Mouse (Mus musculus) neural tube, embryonic 11.5 days (tissue): ENCODE data around the gene Dok4. TPM values are rescaled to one million over a fixed set of nuclear protein-coding genes. Genes with fewer than 3 reads are reported as not detected.
"Not testable (repeated sequence)": the region's sequence is repeated elsewhere in the genome, so short reads cannot be mapped to it uniquely, and the experiment has no call there.

Experiments used
- ATAC-seq: fragments of 200-750 bp; cut with Nextera tagmentation; 2 replicates; pipeline ENCODE4 v1.8.0; 2017; ENCODE audit warnings: moderate number of reproducible peaks, mild to moderate bottlenecking, moderate TSS enrichment, moderate library complexity; ENCODE audit not compliant: insufficient read depth, low FRiP score, low TSS enrichment
- DNase-seq: peaks from one replicate; pipeline ENCODE4 v3.0.0-alpha.2; 2015; ENCODE audit warnings: low spot score
- H3K27ac ChIP-seq: fragments of 300-500 bp; sonication (generic); 2 replicates; pipeline ENCODE4 v1.5.1; 2014; ENCODE audit warnings: low read depth, mild to moderate bottlenecking, low read length
- H3K27me3 ChIP-seq: fragments of 300-500 bp; sonication (generic); 2 replicates; pipeline ENCODE4 v1.6.1; 2014; ENCODE audit warnings: mild to moderate bottlenecking, low read length, mixed read lengths; ENCODE audit not compliant: control insufficient read depth, insufficient read depth
- H3K36me3 ChIP-seq: fragments of 300-500 bp; sonication (generic); 2 replicates; pipeline ENCODE4 v1.6.1; 2014; ENCODE audit warnings: mild to moderate bottlenecking, low read length, moderate library complexity, mixed read lengths; ENCODE audit not compliant: control insufficient read depth, insufficient read depth
- H3K4me1 ChIP-seq: fragments of 300-500 bp; sonication (generic); 2 replicates; pipeline ENCODE4 v1.6.1; 2014; ENCODE audit warnings: low read length, mixed read lengths; ENCODE audit not compliant: control insufficient read depth, insufficient read depth
- H3K4me2 ChIP-seq: fragments of 300-500 bp; sonication (generic); 2 replicates; pipeline ENCODE4 v1.6.1; 2014; ENCODE audit warnings: low read depth, mild to moderate bottlenecking, moderate library complexity
- H3K4me3 ChIP-seq: fragments of 300-500 bp; sonication (generic); 2 replicates; pipeline ENCODE4 v1.5.1; 2014; ENCODE audit warnings: low read depth, low read length
- H3K9ac ChIP-seq: fragments of 300-500 bp; sonication (generic); 2 replicates; pipeline ENCODE4 v1.6.1; 2014; ENCODE audit warnings: mild to moderate bottlenecking, low read length
- H3K9me3 ChIP-seq: fragments of 300-500 bp; sonication (generic); 2 replicates; pipeline ENCODE4 v1.6.1; 2016; ENCODE audit warnings: low read length; ENCODE audit not compliant: control insufficient read depth
- WGBS: fragments of 180-500 bp; shearing (Covaris S2); extraction: QIAGEN DNeasy Blood & Tissue Kit; methylation state at CpG from one replicate; pipeline ENCODE4 v1.1.7; 2014; 5-methylcytosine and 5-hydroxymethylcytosine counted together
- polyA plus RNA-seq: library from polyadenylated mRNA; unstranded; fragments of >200 nt; fragmentation: Nextera tagmentation; extraction: Ambion mirVana; gene quantifications from 2 replicates; pipeline ENCODE4 v1.2.1, GENCODE M21; 2014

The Dok4 gene
- polyA plus RNA-seq, 1 experiment from 2014 or later: 18.5 TPM

DNA sequence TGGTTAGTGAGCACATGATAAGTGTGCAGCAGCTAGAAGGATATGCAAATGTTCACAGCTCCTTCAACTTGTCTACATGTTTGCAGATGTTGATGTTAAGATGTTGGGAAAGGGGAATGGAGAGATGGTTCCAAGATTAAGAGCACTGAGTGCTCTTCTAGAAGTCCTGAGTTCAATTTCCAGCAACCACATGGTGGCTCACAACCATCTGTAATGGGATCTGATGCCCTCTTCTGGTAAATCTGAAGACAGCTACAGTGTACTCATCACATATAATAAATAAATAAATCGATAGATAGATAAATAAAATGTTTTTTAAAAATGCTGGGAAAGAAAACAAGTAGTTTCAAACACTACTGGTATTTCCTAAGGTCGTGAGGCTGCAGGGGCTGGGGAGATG lies 34.9 kb downstream of the Dok4 start:
- no peaks in the 10 kb centered on the region for H3K27me3 ChIP-seq
- H3K9ac ChIP-seq: no peak overlapping the region
- DNase-seq (no peak), ATAC-seq (no peak)
- no peak overlapping the region for H3K27ac ChIP-seq
- H3K4me3 ChIP-seq: no peak overlapping the region
- peaks cover 5% of the 10 kb centered on the region; the same call in 1 of the 2 replicates for H3K36me3 ChIP-seq
- H3K9me3 ChIP-seq: no peaks in the 10 kb centered on the region
- WGBS: 58% methylated on average over 2 of the region's 2 CpGs
- H3K4me1 ChIP-seq: peaks cover 14% of the 10 kb centered on the region
- no peak overlapping the region for H3K4me2 ChIP-seq

DNA sequence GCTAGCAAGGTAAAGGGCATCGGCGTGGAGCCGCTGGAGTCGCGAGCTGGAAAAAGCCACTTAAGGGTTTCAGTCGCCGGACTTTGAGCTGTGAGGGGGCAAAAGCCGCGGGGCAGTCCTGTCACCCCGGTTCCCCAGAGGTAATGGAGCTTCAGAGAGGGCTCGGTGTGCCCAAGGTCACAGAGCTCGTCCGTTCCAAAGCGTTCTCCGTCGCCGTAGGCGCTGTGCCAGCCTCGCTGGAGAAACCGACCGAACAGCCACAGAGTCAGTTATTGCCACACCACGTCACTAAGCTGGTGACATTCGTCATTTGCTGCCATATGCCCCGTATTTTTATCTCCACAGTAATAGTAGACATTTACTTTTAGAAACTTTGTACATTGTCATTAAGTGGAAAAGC lies 37.5 kb downstream of the Dok4 start:
- no peaks in the 10 kb centered on the region for H3K36me3 ChIP-seq
- peaks cover 14% of the 10 kb centered on the region for H3K4me1 ChIP-seq
- no peaks in the 10 kb centered on the region for H3K9me3 ChIP-seq
- WGBS: 0% methylated on average over 24 of the region's 24 CpGs
- no peak for DNase-seq
- no peaks in the 10 kb centered on the region for H3K27me3 ChIP-seq
- H3K4me2 ChIP-seq: peak overlapping the region; percentile 82
- peak overlapping the region; percentile 92 for H3K9ac ChIP-seq
- peak overlapping the region; percentile 92 for H3K4me3 ChIP-seq
- ATAC-seq: peak; percentile 53
- H3K27ac ChIP-seq: peak overlapping the region; percentile 84

DNA sequence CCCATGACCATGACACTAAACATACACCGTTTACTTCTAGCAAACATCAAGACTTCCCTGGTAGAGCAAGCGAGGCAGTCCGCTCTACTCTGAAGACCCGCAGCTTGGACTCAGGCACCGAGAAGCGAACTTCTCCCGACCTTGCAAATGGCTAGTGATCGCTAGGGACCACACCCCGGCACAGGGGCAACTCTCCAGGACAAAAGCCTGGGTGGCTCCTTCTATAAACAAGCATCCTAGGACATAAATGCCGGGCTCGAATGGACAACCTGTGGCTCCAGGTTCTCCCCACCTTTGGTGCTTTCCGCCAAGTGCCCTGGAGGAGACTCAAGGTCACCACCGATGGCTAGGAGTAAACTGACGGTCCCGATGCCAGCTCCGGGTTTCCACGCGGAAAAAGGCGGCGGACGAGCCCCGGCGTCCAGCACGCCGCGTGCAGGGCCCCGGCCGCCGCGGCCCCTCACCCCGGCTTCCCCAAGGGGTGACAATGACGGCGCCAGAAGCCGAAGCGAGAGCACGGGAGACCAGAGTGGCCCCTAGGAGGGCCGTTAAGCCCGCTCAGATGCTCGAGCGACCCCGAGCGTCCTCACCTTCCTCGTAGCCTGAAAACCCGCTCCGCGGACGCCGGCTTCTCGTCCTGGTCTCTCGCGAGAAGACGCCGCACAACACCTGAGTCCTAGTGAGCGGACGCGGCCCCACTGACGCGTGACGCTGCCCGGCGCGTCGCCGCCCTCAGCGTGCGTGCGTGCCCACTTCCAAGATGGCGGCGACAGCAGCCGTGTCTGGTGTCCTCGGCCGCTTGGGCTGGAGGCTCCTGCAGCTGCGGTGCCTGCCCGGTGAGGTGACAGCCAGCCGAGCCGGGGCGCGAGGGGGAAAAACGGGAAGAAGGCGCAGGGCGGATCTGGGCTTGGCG lies 38.2 kb downstream of the Dok4 start, which contains the start of the genes Coq9 and Ciapin1:
TSS of gene Coq9 (plus strand) at position 660 of the 913 bp plus-strand sequence.
TSS of gene Ciapin1 (minus strand) at position 697 of the 913 bp plus-strand sequence.
- Histone ChIP-seq H3K36me3 (no peaks in the 10 kb centered on the region), H3K4me3 (peak within 1 kb of the TSS; percentile 92), H3K9ac (peak within 1 kb of the TSS; percentile 92), H3K27me3 (no peaks in the 10 kb centered on the region), H3K27ac (peak within 1 kb of the TSS; percentile 84), H3K4me1 (peaks cover 14% of the 10 kb centered on the region), H3K4me2 (peak within 1 kb of the TSS; percentile 82), H3K9me3 (no peaks in the 10 kb centered on the region)
- peak; percentile 97 for ATAC-seq
- under 1% methylated on average over 82 of the region's 82 CpGs for WGBS
- DNase-seq: peak; percentile 98

DNA sequence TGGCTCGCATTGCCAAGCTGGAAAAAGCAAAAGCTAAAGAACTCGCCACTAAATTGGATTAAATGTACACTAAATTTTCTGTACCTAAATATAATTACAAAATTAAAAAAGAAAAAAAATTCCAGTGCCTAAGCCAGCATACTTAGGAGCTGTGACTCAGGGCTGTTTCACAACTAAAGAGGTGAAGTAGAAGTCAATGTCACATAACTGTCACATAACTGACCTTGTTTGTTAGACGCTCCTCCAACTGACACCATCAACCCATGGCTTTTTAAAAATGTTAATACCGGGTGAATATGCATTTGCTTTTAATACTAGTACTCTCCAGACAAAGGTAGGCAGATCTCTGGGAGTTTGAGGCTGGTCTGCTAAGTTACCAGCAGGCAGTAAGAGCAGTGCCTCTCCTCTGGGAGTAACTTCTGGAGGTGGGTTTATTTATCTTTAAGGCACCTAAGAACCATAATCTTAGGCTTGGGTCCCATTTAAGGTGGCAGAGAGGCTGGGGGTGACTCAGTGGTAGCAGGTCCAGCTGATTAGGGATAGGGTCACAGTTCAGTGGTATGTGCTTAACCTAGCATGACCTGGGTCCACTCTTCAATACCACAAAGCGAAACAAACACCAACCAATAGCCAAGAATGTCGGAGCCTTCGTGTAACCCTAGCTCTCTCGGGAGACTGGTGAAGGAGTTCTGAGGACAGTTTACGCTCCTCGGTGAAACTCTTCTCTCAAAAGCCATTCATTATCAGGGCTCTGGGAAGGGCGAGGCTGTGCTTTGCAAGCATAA lies 39.5 kb downstream of the Dok4 start:
- Histone ChIP-seq H3K9me3 (no peaks in the 10 kb centered on the region), H3K36me3 (peaks cover 1% of the 10 kb centered on the region), H3K9ac (peak overlapping the region; percentile 92; the same call in 1 of the 2 replicates), H3K4me3 (peak overlapping the region; percentile 92; the same call in 1 of the 2 replicates), H3K4me1 (peaks cover 14% of the 10 kb centered on the region), H3K4me2 (peak overlapping the region; percentile 82), H3K27ac (no peak overlapping the region), H3K27me3 (no peaks in the 10 kb centered on the region)
- no peak for ATAC-seq
- DNase-seq: no peak
- WGBS: 76% methylated on average over 11 of the region's 11 CpGs

DNA sequence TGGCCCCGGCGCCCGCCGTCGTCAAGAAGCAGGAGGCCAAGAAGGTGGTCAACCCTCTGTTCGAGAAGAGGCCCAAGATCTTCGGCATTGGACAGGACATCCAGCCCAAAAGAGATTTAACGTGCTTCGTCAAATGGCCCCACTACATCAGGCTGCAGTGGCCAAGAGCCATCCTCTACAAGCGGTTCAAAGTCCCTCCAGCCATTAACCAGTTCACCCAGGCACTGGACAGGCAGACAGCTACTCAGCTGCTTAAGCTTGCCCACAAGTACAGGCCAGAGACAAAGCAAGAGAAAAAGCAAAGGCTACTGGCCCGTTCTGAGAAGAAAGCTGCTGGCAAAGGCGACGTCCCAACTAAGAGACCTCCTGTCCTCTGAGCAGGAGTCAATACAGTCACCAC lies 40.4 kb downstream of the Dok4 start:
- not testable (repeated sequence) for H3K9ac ChIP-seq, H3K4me3 ChIP-seq, H3K27me3 ChIP-seq, H3K36me3 ChIP-seq, H3K9me3 ChIP-seq, H3K27ac ChIP-seq, DNase-seq, ATAC-seq, H3K4me2 ChIP-seq
- peaks cover 14% of the 10 kb centered on the region for H3K4me1 ChIP-seq
- 96% methylated on average over 13 of the region's 13 CpGs for WGBS

DNA sequence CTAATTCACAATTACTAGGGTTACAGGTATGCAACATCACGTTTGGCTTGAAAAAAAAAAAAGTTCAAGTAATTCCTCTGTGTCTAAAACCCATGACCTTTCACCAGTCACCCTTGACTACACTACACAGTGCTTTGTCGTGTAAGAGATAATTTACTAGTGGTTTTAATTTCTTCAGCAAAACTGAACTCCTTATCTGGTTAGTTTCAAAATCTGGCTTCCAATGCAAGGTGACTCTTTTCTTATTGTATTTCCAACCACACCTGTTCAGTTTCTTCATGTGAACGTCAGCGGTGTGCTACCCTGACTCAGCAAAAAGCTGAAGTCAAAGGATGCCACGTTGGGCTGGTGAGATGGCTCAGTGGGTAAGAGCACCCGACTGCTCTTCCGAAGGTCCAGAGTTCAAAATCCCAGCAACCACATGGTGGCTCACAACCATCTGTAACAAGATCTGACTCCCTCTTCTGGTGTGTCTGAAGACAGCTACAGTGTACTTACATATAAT lies 42.2 kb downstream of the Dok4 start:
- peaks cover 12% of the 10 kb centered on the region for H3K4me1 ChIP-seq
- not testable (repeated sequence) for H3K4me2 ChIP-seq, H3K27ac ChIP-seq, H3K9me3 ChIP-seq, H3K27me3 ChIP-seq, ATAC-seq, DNase-seq, H3K9ac ChIP-seq, H3K4me3 ChIP-seq, H3K36me3 ChIP-seq
- WGBS: 78% methylated on average over 7 of the region's 7 CpGs

DNA sequence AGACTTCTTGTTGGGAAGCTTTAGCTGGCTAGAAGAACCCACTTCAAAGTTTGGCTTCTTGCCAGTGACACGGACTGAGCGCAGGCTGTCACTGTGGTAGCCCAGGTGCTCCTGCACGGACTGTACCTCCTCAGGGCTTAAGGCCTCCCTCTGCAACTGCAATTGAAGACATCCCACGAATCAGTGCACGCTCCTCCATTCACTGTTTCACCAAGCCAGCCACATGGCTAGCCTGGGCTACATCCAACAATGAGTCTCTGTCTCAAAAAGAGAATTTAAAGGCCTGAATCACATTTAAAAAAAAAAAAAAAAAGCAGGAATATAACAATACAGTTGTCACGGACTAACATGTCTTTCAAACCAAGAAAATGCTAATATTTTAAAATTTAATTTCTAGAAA lies 47.8 kb downstream of the Dok4 start:
- ATAC-seq (no peak), DNase-seq (no peak)
- no peaks in the 10 kb centered on the region for H3K27me3 ChIP-seq
- no peak overlapping the region for H3K4me3 ChIP-seq
- H3K9ac ChIP-seq: no peak overlapping the region
- no peak overlapping the region for H3K27ac ChIP-seq
- H3K4me2 ChIP-seq: no peak overlapping the region
- H3K4me1 ChIP-seq: no peaks in the 10 kb centered on the region
- 91% methylated on average over 6 of the region's 6 CpGs for WGBS
- no peaks in the 10 kb centered on the region for H3K9me3 ChIP-seq
- peaks cover 13% of the 10 kb centered on the region for H3K36me3 ChIP-seq

DNA sequence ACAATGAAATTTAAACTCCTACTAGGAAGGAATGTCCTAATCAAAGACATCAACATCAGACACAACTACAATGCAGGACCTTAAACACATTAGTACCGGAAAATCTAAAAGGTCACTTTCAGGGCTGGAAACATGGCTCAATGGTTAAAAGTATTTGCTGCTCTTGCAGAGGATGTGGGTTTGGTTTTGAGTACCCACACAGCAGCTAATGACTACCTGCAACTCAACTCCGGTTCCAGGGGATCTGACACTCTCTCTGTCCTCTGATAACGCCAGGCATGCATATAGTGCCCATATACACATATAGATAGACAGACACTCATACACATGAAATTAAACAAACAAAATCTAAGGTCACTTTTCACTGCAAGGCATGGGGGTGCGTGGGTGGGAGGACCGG lies 49.9 kb downstream of the Dok4 start:
- ATAC-seq (no peak), DNase-seq (no peak)
- 95% methylated on average over 5 of the region's 5 CpGs for WGBS

More for the DNA sequence above, 49.9 kb downstream of the Dok4 start:
- peaks cover 8% of the 10 kb centered on the region for H3K36me3 ChIP-seq
- H3K27me3 ChIP-seq: no peaks in the 10 kb centered on the region
- no peak overlapping the region for H3K9ac ChIP-seq
- H3K27ac ChIP-seq: no peak overlapping the region
- no peak overlapping the region for H3K4me2 ChIP-seq
- no peak overlapping the region for H3K4me3 ChIP-seq
- no peaks in the 10 kb centered on the region for H3K9me3 ChIP-seq
- no peaks in the 10 kb centered on the region for H3K4me1 ChIP-seq
